Mouse (Mus musculus) liver (tissue): ENCODE data around the gene Eif1b.
"Not testable (repeated sequence)": the region's sequence is repeated elsewhere in the genome, so short reads cannot be mapped to it uniquely, and the experiment has no call there.

Experiments
- DNase-seq: peaks from one replicate; pipeline ENCODE4 v3.0.0-alpha.2; 2020; ENCODE audit warnings: mixed read lengths

Gene Eif1b

GRCm38 (mm10) chr9:120527270-120527669, 35.2 kb downstream of the Eif1b start:
- DNase-seq, result no peak

- DNase-seq, result no peak
These were observed 35.9 kb downstream of the Eif1b start for GRCm38 (mm10) chr9:120527919-120528318.

GRCm38 (mm10) chr9:120528815-120529510, 36.9 kb downstream of the Eif1b start:
- DNase-seq, result no peak

GRCm38 (mm10) chr9:120530471-120530870, 38.4 kb downstream of the Eif1b start:
- no peak for DNase-seq

GRCm38 (mm10) chr9:120532062-120532461, 40.0 kb downstream of the Eif1b start:
- no peak for DNase-seq

GRCm38 (mm10) chr9:120532691-120533090, 40.7 kb downstream of the Eif1b start:
- DNase-seq, result no peak

- not testable (repeated sequence) for DNase-seq
These were observed 41.5 kb downstream of the Eif1b start for GRCm38 (mm10) chr9:120533446-120533950.

GRCm38 (mm10) chr9:120539662-120540251, 47.7 kb downstream of the Eif1b start, which contains the start of gene Entpd3:
TSS of gene Entpd3 (plus strand) at chr9:120539818.
- peak; percentile 16 for DNase-seq

- no peak for DNase-seq
These were observed 49.4 kb downstream of the Eif1b start for GRCm38 (mm10) chr9:120541411-120541810.

GRCm38 (mm10) chr9:120542241-120542640, 50.2 kb downstream of the Eif1b start:
- DNase-seq, result no peak
